Mouse (Mus musculus) embryonic fibroblast, embryonic 13.5 days (primary cell): ENCODE data around the gene Mtf1. TPM values are rescaled to one million over a fixed set of nuclear protein-coding genes. Genes with fewer than 3 reads are reported as not detected.

Experiments
- H3K27ac ChIP-seq: 2 replicates; pipeline ENCODE4 v1.5.1; 2012; ENCODE audit warnings: low read length, control low read depth, inconsistent platforms; ENCODE audit not compliant: insufficient read depth
- H3K4me1 ChIP-seq: 2 replicates; pipeline ENCODE4 v1.6.1; 2011; ENCODE audit warnings: low read length; ENCODE audit not compliant: control insufficient read depth, insufficient read depth
- H3K4me3 ChIP-seq: 2 replicates; pipeline ENCODE4 v1.5.1; 2011; ENCODE audit warnings: mild to moderate bottlenecking, control low read depth, low read length; ENCODE audit not compliant: insufficient read depth
- CTCF ChIP-seq: IDR thresholded peaks from 2 replicates; pipeline ENCODE4 v1.5.1; 2011; ENCODE audit warnings: mild to moderate bottlenecking, control low read depth, low read length, moderate library complexity, borderline replicate concordance; ENCODE audit not compliant: insufficient read depth
- POLR2A ChIP-seq: IDR thresholded peaks from 2 replicates; pipeline ENCODE4 v1.6.1; 2011; ENCODE audit warnings: low read depth, mild to moderate bottlenecking, control low read depth, low read length, moderate library complexity
- polyA plus RNA-seq: library from polyadenylated mRNA; stranded (reverse); fragments of >200 nt; gene quantifications from 2 replicates; pipeline ENCODE4 v1.2.4, GENCODE M21; 2011; ENCODE audit warnings: low read depth; ENCODE audit not compliant: missing spikeins, insufficient read length

Mtf1 gene
- polyA plus RNA-seq, 1 experiment, result 16.4 TPM

DNA sequence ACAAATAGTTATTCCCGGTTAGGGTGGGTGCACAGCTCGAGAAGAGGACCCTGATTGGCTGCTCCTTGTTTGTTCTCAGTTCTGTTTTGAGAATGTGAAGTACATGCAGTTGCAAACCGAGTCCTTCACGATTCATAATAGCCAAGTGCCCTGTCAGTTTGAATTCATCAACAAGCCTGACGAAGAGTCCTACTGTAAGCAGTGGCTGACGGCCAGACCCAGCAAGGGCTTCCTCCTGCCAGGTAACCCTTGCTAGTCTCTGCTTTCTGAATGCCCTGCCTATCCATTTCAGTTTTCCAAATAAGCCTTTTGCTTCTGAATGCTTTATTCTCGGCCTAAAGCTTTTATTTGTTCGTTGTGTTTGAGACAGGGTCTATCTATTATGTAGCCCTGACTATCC, 9.8 kb upstream of the Mtf1 start:
- TF ChIP-seq POLR2A (no peak), CTCF (no peak)
- Histone ChIP-seq H3K4me3 (no peak overlapping the region), H3K27ac (no peak overlapping the region), H3K4me1 (no peaks in the 10 kb centered on the region)

DNA sequence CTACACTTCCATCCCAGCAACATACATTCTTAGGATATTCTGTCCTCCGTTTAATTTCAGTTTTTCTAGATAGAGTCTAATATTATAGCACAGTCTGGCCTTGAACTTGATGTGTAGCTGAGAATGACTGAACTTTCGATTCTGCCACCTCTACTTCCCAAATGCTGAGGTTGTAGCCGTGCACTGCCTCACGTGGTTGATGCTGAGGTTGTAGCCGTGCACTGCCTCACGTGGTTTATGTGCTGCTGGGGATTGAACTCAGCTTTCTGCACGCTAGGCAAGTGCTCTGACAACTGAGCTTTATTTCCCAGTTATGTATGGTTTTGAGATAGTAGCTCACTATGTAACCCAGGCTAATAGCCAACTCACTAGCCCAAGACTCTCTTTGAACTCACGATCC, 5.8 kb upstream of the Mtf1 start:
- TF ChIP-seq CTCF, result no peak
- no peak for TF ChIP-seq POLR2A
- Histone ChIP-seq H3K4me3 (no peak overlapping the region), H3K4me1 (no peaks in the 10 kb centered on the region), H3K27ac (no peak overlapping the region)

DNA sequence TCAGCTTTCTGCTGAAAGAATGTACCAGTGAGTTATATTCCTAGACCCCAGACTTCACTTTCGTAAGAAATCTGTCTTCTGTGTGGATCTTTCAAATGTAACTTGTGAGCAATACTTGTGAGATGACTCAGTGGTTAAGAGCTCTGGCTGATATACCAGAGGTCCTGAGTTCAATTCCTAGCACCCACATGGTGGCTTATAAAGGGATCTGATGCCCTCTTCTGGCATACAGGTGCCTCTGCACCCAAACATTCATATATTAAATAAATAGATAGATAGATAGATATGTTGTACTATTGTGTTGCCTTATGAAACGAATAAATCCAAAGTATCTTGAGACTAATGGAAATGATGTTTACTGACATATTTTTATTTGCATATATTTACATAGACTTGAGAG, 5.0 kb upstream of the Mtf1 start:
- Histone ChIP-seq H3K27ac (no peak overlapping the region), H3K4me3 (no peak overlapping the region), H3K4me1 (0 out of 2 replicates have a peak, but pooled peaks cover 3% of the 10 kb centered on the region)
- TF ChIP-seq POLR2A (no peak), CTCF (no peak)

- H3K4me1 ChIP-seq, result peaks cover 5% of the 10 kb centered on the region; the same call in 1 of the 2 replicates
- peak overlapping the region; percentile 95 for H3K27ac ChIP-seq
- H3K4me3 ChIP-seq, result peak overlapping the region; percentile 93
- TF ChIP-seq POLR2A, result peak; percentile 96
- no peak for TF ChIP-seq CTCF
Measured at GRCm38 (mm10) chr4:124802309-124803260, 681 bp downstream of the Mtf1 start.

DNA sequence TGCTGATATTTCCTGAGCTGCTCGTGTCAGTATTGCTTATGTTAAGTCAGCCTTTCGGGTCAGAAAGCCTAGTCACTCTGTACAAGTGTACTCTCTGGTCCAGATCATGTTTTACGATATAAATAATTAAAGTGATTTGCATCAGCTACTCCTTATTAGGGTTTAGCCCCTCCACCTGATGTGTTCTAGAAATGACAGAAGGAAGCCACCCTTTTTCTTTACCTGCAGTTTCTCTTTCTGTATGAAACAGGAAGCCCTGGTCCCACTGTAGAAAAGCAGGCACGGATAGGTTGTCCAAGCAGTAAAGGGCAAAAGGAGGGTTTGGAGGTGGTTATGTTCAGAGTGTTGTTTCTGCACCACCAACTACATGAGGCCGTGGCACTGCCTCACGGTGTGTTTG, 1.5 kb downstream of the Mtf1 start:
- no peak overlapping the region for H3K27ac ChIP-seq
- TF ChIP-seq CTCF (no peak), POLR2A (no peak)
- peaks cover 5% of the 10 kb centered on the region; the same call in 1 of the 2 replicates for H3K4me1 ChIP-seq
- H3K4me3 ChIP-seq, result peak overlapping the region; percentile 93

GRCm38 (mm10) chr4:124808511-124808910, 6.6 kb downstream of the Mtf1 start:
- Histone ChIP-seq H3K4me3 (no peak overlapping the region), H3K4me1 (peaks cover 2% of the 10 kb centered on the region; the same call in 1 of the 2 replicates), H3K27ac (no peak overlapping the region)
- TF ChIP-seq CTCF (no peak), POLR2A (no peak)

DNA sequence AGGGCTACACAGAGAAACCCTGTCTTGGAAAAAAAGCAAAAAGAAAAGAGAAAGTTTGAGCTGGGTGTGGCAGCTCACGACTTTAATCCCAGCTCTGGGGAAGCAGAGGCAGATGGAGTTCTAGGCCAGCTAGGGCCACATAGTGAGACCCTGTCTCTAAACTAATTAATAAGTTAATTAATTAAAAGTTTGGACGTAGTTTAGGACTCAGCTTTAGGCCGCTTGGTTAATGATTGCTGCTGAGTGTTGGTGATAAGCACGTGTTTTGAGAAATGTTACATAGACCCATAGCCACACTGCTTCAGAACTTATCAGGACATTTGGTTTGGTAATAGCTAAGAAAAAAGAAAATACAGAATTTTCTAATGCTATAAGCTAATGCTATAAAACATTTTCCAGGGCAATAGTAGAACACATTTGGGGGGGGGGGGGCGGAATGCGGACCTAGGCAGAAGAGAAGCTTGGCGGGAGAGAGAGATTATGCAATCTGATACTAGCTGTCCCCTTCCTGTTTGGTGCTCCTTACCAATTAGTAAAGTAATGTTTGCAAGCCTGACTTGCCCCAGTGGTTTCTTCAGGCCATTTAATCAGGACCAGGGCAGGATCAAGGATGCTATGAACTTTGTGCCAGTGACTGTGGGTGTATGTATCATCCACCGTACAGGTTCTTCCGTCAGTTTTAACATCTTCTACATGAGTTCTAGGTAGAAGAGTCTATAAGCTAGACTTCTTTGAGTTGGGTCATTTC, 7.4 kb downstream of the Mtf1 start:
- H3K27ac ChIP-seq, result no peak overlapping the region
- H3K4me3 ChIP-seq, result no peak overlapping the region
- no peaks in the 10 kb centered on the region for H3K4me1 ChIP-seq
- TF ChIP-seq CTCF, result no peak
- TF ChIP-seq POLR2A, result no peak

GRCm38 (mm10) chr4:124810056-124810455, 8.2 kb downstream of the Mtf1 start:
- Histone ChIP-seq H3K4me1 (no peaks in the 10 kb centered on the region), H3K4me3 (no peak overlapping the region), H3K27ac (no peak overlapping the region)
- TF ChIP-seq CTCF, result no peak
- TF ChIP-seq POLR2A, result no peak

DNA sequence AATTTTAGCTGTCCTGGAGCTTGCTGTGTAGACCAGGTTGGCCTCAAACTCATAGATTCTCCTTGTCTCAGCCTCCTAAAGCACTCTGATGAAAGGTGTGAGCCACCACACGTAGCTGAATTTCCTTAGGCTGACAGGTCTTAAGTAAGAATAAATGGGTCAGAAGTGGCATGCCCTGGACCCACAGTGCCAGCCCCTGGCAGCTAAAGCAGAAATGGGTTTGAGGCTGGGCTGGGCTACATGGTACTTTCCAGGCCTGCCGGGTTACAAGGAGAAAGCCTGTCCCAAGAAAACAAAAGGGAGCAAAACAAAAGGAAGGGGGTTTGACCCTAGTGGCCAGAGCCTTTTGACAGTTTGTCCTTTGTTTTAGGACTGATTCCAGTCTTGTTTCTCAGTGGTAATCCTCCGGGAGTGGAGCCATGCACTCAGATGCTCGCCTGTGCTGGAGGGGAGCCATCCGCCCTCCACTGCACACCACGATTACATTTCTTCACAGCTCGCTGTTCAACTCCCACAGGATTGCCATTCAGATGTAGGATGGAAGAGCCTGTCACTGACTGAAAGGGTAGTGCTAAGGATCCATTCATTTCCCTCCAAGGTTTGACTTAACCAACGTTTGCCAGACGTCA, 9.6 kb downstream of the Mtf1 start:
- no peak for TF ChIP-seq CTCF
- no peak for TF ChIP-seq POLR2A
- Histone ChIP-seq H3K4me3 (no peak overlapping the region), H3K4me1 (no peaks in the 10 kb centered on the region), H3K27ac (no peak overlapping the region)
